Mouse (Mus musculus) skeletal muscle tissue, adult 2 months (tissue): ENCODE data around the gene Olfr437.
"Not testable (repeated sequence)": the region's sequence is repeated elsewhere in the genome, so short reads cannot be mapped to it uniquely, and the experiment has no call there.

Source experiments
- DNase-seq: peaks from one replicate; pipeline ENCODE4 v3.0.0-alpha.2; 2012; ENCODE audit warnings: low read depth, low spot score

The Olfr437 gene

GRCm38 (mm10) chr6:43162982-43163381 lies at the start of gene Olfr437:
TSS of gene Olfr437 (plus strand) at chr6:43163282.
- DNase-seq, result no peak

- not testable (repeated sequence) for DNase-seq
Measured at GRCm38 (mm10) chr6:43146267-43146666, 16.8 kb upstream of the Olfr437 start, which contains the start of gene Olfr237-ps1. TSS of gene Olfr237-ps1 (plus strand) at chr6:43146567.

- no peak for DNase-seq
Measured at GRCm38 (mm10) chr6:43159502-43159901, 3.6 kb upstream of the Olfr437 start.

GRCm38 (mm10) chr6:43167246-43167645 lies 4.2 kb downstream of the Olfr437 start:
- DNase-seq, result no peak

- DNase-seq, result no peak
Measured at GRCm38 (mm10) chr6:43171840-43172239, 8.8 kb downstream of the Olfr437 start, which contains the start of gene Olfr13. TSS of gene Olfr13 (plus strand) at chr6:43172140.

GRCm38 (mm10) chr6:43178129-43178528 lies 15.0 kb downstream of the Olfr437 start:
- DNase-seq, result no peak

GRCm38 (mm10) chr6:43178584-43179501 lies 15.8 kb downstream of the Olfr437 start:
- DNase-seq, result no peak

- no peak for DNase-seq
Measured at GRCm38 (mm10) chr6:43190986-43191385, 27.9 kb downstream of the Olfr437 start.

- no peak for DNase-seq
Measured at GRCm38 (mm10) chr6:43196781-43197180, 33.7 kb downstream of the Olfr437 start, which contains the start of gene Olfr435. TSS of gene Olfr435 (plus strand) at chr6:43197146.

- no peak for DNase-seq
Measured at GRCm38 (mm10) chr6:43198094-43198493, 35.0 kb downstream of the Olfr437 start.

- no peak for DNase-seq
Measured at GRCm38 (mm10) chr6:43202786-43203185, 39.7 kb downstream of the Olfr437 start.

GRCm38 (mm10) chr6:43205355-43205754 lies 42.3 kb downstream of the Olfr437 start:
- DNase-seq, result no peak

GRCm38 (mm10) chr6:43212873-43213272 lies 49.8 kb downstream of the Olfr437 start, which contains the start of gene Olfr434:
TSS of gene Olfr434 (plus strand) at chr6:43213021.
- not testable (repeated sequence) for DNase-seq
